Mouse (Mus musculus) liver, adult 2 months (tissue): ENCODE measurements around the gene Dido1. TPM values are rescaled to one million over a fixed set of nuclear protein-coding genes. Genes with fewer than 3 reads are reported as not detected.

ENCODE experiments used
- DNase-seq: peaks from one replicate; pipeline ENCODE4 v3.0.0-alpha.2; 2011; ENCODE audit warnings: low read depth, low spot score; ENCODE audit errors: extremely low read depth
- H3K27ac ChIP-seq: fragments of 200-500 bp; replicated peaks from 2 replicates; pipeline ENCODE4 v1.5.1; 2012; ENCODE audit warnings: low read depth, mild to moderate bottlenecking, control low read depth, inconsistent platforms, low read length; ENCODE audit not compliant: insufficient read depth
- H3K27me3 ChIP-seq: fragments of 200-500 bp; 2 replicates; pipeline ENCODE4 v1.6.1; 2012; ENCODE audit warnings: mild to moderate bottlenecking, moderate library complexity, low read length, inconsistent platforms; ENCODE audit not compliant: control insufficient read depth, insufficient read depth
- H3K36me3 ChIP-seq: fragments of 200-500 bp; 2 replicates; pipeline ENCODE4 v1.6.1; 2012; ENCODE audit warnings: low read length, inconsistent platforms; ENCODE audit not compliant: control insufficient read depth, insufficient read depth
- H3K4me1 ChIP-seq: fragments of 200-500 bp; 2 replicates; pipeline ENCODE4 v1.6.1; 2011; ENCODE audit warnings: low read length; ENCODE audit not compliant: control insufficient read depth, insufficient read depth
- H3K4me3 ChIP-seq: fragments of 200-500 bp; 2 replicates; pipeline ENCODE4 v1.5.1; 2011; ENCODE audit warnings: low read depth, mild to moderate bottlenecking, control low read depth, low read length, moderate library complexity; ENCODE audit not compliant: insufficient read depth
- H3K79me2 ChIP-seq: fragments of 200-500 bp; 2 replicates; pipeline ENCODE4 v1.6.1; 2012; ENCODE audit warnings: inconsistent platforms, mild to moderate bottlenecking, low read length, moderate library complexity; ENCODE audit not compliant: control insufficient read depth, insufficient read depth
- H3K9ac ChIP-seq: fragments of 200-500 bp; 2 replicates; pipeline ENCODE4 v1.6.1; 2012; ENCODE audit warnings: low read depth, mild to moderate bottlenecking, control low read depth, inconsistent platforms, low read length
- CTCF ChIP-seq: fragments of 200-500 bp; IDR thresholded peaks from 2 replicates; pipeline ENCODE4 v1.5.1; 2011; ENCODE audit warnings: low read depth, low read length, control low read depth
- POLR2A ChIP-seq: fragments of 200-500 bp; IDR thresholded peaks from 2 replicates; pipeline ENCODE4 v1.6.1; 2011; ENCODE audit warnings: low read length, control low read depth; ENCODE audit not compliant: insufficient read depth; ENCODE audit errors: extremely low read depth
- WGBS: fragments of 180-500 bp; shearing (Covaris S2); methylation state at CpG from one replicate; pipeline ENCODE4 v1.1.7; 2018; 5-methylcytosine and 5-hydroxymethylcytosine counted together
- polyA plus RNA-seq: library from polyadenylated mRNA; depleted of rRNA; stranded (reverse); fragments of >200 nt; gene quantifications from 2 replicates; pipeline ENCODE4 v1.2.3, GENCODE M21; 2012
- total RNA-seq: library from RNA; depleted of rRNA; stranded (reverse); fragments of >200 nt; gene quantifications from 2 replicates; pipeline ENCODE4 v1.2.3, GENCODE M21; 2014

The Dido1 gene
- total and polyA plus RNA-seq, 2 experiments, result 10.0 to 27.1 TPM

GRCm38 (mm10) chr2:180712037-180712689 is 2.4 kb upstream of the Dido1 start:
- no peaks in the 10 kb centered on the region for H3K27me3 ChIP-seq
- H3K79me2 ChIP-seq, result peaks cover 26% of the 10 kb centered on the region; the same call in 1 of the 2 replicates
- H3K9ac ChIP-seq, result no peak overlapping the region
- no peak for DNase-seq
- H3K4me1 ChIP-seq, result peaks cover 9% of the 10 kb centered on the region
- no peak for TF ChIP-seq CTCF
- no peak for TF ChIP-seq POLR2A
- WGBS, result 86% methylated on average over 5 of the region's 5 CpGs
- no peak overlapping the region for H3K4me3 ChIP-seq
- H3K27ac ChIP-seq, result no peak overlapping the region
- H3K36me3 ChIP-seq, result peaks cover 19% of the 10 kb centered on the region

GRCm38 (mm10) chr2:180711527-180711926 is 1.7 kb upstream of the Dido1 start:
- no peak for DNase-seq
- no peak for TF ChIP-seq CTCF

GRCm38 (mm10) chr2:180710276-180711155 is 717 bp upstream of the Dido1 start:
- Histone ChIP-seq H3K4me3 (peak overlapping the region; percentile 97), H3K36me3 (peaks cover 8% of the 10 kb centered on the region), H3K27me3 (no peaks in the 10 kb centered on the region), H3K4me1 (peaks cover 10% of the 10 kb centered on the region), H3K9ac (peak overlapping the region; percentile 99), H3K27ac (peak overlapping the region; percentile 93), H3K79me2 (peaks cover 30% of the 10 kb centered on the region; the same call in 1 of the 2 replicates)
- WGBS, result 1% methylated on average over 64 of the region's 64 CpGs
- TF ChIP-seq CTCF (no peak), POLR2A (no peak)
- peak; percentile 47 for DNase-seq

More at GRCm38 (mm10) chr2:180711527-180711926, 1.7 kb upstream of the Dido1 start:
- Histone ChIP-seq H3K79me2 (peaks cover 26% of the 10 kb centered on the region; the same call in 1 of the 2 replicates), H3K4me3 (no peak overlapping the region; the same call in 1 of the 2 replicates), H3K4me1 (peaks cover 10% of the 10 kb centered on the region), H3K9ac (no peak overlapping the region; the same call in 1 of the 2 replicates), H3K36me3 (peaks cover 13% of the 10 kb centered on the region), H3K27ac (no peak overlapping the region), H3K27me3 (no peaks in the 10 kb centered on the region)
- 75% methylated on average over 4 of the region's 4 CpGs for WGBS

GRCm38 (mm10) chr2:180709023-180709922 is 526 bp downstream of the Dido1 start:
- peaks cover 30% of the 10 kb centered on the region; the same call in 1 of the 2 replicates for H3K79me2 ChIP-seq
- peaks cover 19% of the 10 kb centered on the region for H3K4me1 ChIP-seq
- no peak for DNase-seq
- H3K27me3 ChIP-seq, result no peaks in the 10 kb centered on the region
- TF ChIP-seq CTCF (no peak), POLR2A (no peak)
- peak overlapping the region; percentile 82 for H3K9ac ChIP-seq
- under 1% methylated on average over 39 of the region's 39 CpGs for WGBS
- peaks cover 4% of the 10 kb centered on the region; the same call in 1 of the 2 replicates for H3K36me3 ChIP-seq
- H3K4me3 ChIP-seq, result peak overlapping the region; percentile 70
- peak overlapping the region; percentile 82 for H3K27ac ChIP-seq

- no peak for DNase-seq
- Histone ChIP-seq H3K27me3 (no peaks in the 10 kb centered on the region), H3K4me3 (no peak overlapping the region), H3K4me1 (peaks cover 30% of the 10 kb centered on the region), H3K79me2 (peaks cover 24% of the 10 kb centered on the region; the same call in 1 of the 2 replicates), H3K36me3 (no peaks in the 10 kb centered on the region), H3K27ac (no peak overlapping the region), H3K9ac (no peak overlapping the region)
- TF ChIP-seq POLR2A, result no peak
- no peak for TF ChIP-seq CTCF
- WGBS, result 94% methylated on average over 5 of the region's 5 CpGs
Measured at GRCm38 (mm10) chr2:180705975-180706374, 3.8 kb downstream of the Dido1 start.
